Mouse (Mus musculus): ENCODE results near the gene Ppp1r12a.

DNA sequence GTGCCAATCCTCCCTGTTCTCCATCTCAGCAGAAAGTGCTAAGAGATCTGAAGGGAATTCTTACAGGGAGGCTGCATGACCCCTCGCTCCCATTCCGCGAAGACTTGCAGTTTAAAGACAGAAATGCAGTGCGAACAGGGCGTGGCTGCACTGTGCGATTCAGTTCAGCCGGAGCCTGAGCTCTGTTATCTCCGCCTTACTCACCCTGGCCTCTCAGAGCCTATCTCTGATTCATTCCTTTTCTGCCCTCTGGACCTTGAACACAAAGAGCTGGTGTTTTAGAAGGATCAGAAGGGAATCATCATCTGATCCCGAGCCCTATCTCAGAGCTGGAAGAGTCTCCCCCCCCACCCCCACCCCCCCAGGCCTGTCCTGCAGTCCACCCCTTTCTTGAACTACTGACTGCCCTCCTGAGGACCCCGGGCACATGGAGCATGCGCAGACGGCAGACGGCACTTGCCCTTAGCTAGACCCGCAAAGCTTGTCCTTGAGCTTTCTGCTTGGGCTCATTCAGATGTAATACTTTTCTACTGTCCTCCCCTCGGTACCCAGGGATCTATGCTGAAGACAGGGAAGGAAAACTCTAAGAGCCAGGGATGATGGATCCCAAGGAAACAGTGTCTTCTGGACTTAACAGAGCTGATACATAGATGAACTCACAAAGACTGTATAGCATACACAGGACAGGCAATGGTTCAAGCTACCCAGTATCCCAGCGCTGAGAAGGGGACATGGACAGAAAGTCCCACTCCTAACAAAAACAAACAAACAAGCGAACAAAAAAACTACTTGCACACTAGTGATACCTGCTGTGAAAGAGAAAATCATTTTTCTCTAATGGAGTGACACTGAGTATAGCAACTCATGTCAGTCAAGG, 48.4 kb upstream of the Ppp1r12a start:
- no peak for TF ChIP-seq GATA1 (IDR thresholded peaks at IDR 0.05; ENCODE audit: borderline replicate concordance, low read length)
- no peak for TF ChIP-seq POLR2AphosphoS5 (IDR thresholded peaks at IDR 0.05; ENCODE audit: insufficient replicate concordance, low read depth, low read length)

All from G1E (cell line).